In genomic region chr4:98254856-98255853, GRCm38 (mm10) we compare ENCODE assay signal across 9 mouse cellular contexts.
DNase-seq lines count a peak whose midpoint lies in the region; ATAC-seq and TF ChIP-seq lines count a peak whose summit lies in the region.
"Had no signal": no experiment of that assay in that cellular context is flagged by ENCODE, and none has a peak within 500 bp of the region (broad histone marks: within the 10 kb centered on the region; RNA-seq: fewer than 3 reads in every experiment).

No protein-coding gene starts in this region.

- H3K4me3 ChIP-seq in heart, postnatal 0 days (ENCODE audit: low read depth, low read length) = no peak overlapping the region
- no peak overlapping the region for H3K4me3 ChIP-seq in heart, embryonic 10.5 days
- H3K4me3 ChIP-seq in embryonic facial prominence, embryonic 12.5 days = no peak overlapping the region
- no peak overlapping the region for H3K4me3 ChIP-seq in intestine, embryonic 15.5 days (replicated peaks)
- H3K4me3 ChIP-seq: myocyte had no signal

- no peak for DNase-seq in heart, postnatal 0 days (ENCODE audit: low spot score)
- DNase-seq in heart, embryonic 10.5 days (ENCODE audit: low spot score) = no peak
- peak; percentile 63 for DNase-seq in adrenal gland, postnatal 14 days
- peak; percentile 12 to 14 for DNase-seq in layer of hippocampus, postnatal 36 days
- peak; percentile 81 for DNase-seq in retina, embryonic 14.5 days (ENCODE audit: low spot score)

- TF ChIP-seq CTCF in heart, postnatal 0 days (IDR thresholded peaks at IDR 0.05; ENCODE audit: low read depth) = peak; percentile 25; the same call in 1 of the 2 replicates

- H3K4me2 ChIP-seq in heart, postnatal 0 days (ENCODE audit: low read depth, low read length) = no peak overlapping the region
- no peak overlapping the region for H3K4me2 ChIP-seq in embryonic facial prominence, embryonic 12.5 days (replicated peaks)
- H3K4me2 ChIP-seq in intestine, embryonic 15.5 days (replicated peaks) = no peak overlapping the region

- H3K9me3 ChIP-seq in heart, postnatal 0 days (replicated peaks; ENCODE audit: control insufficient read depth, low read length) = 0 out of 2 replicates have a peak, but pooled peaks cover 4% of the 10 kb centered on the region
- H3K9me3 ChIP-seq in heart, embryonic 10.5 days = no peaks in the 10 kb centered on the region
- H3K9me3 ChIP-seq in embryonic facial prominence, embryonic 12.5 days = no peaks in the 10 kb centered on the region
- H3K9me3 ChIP-seq in intestine, embryonic 15.5 days = no peaks in the 10 kb centered on the region

- 70% methylated on average over 18 of the region's 18 CpGs for WGBS in heart, postnatal 0 days
- WGBS in heart, embryonic 10.5 days = 61% methylated on average over 18 of the region's 18 CpGs
- 57% methylated on average over 18 of the region's 18 CpGs for WGBS in embryonic facial prominence, embryonic 12.5 days
- 63% methylated on average over 18 of the region's 18 CpGs for WGBS in intestine, embryonic 15.5 days

- no peaks in the 10 kb centered on the region for H3K4me1 ChIP-seq in heart, postnatal 0 days (ENCODE audit: control insufficient read depth, insufficient read depth)
- no peaks in the 10 kb centered on the region for H3K4me1 ChIP-seq in heart, embryonic 10.5 days
- H3K4me1 ChIP-seq in embryonic facial prominence, embryonic 12.5 days = no peaks in the 10 kb centered on the region
- H3K4me1 ChIP-seq in intestine, embryonic 15.5 days (replicated peaks) = no peaks in the 10 kb centered on the region

- H3K27ac ChIP-seq in heart, postnatal 0 days (ENCODE audit: low read depth) = no peak overlapping the region
- H3K27ac ChIP-seq in heart, embryonic 10.5 days = no peak overlapping the region
- no peak overlapping the region for H3K27ac ChIP-seq in embryonic facial prominence, embryonic 12.5 days
- no peak overlapping the region for H3K27ac ChIP-seq in intestine, embryonic 15.5 days

- H3K9ac ChIP-seq in heart, postnatal 0 days (replicated peaks; ENCODE audit: low read depth, low read length) = no peak overlapping the region
- H3K9ac ChIP-seq in embryonic facial prominence, embryonic 12.5 days = no peak overlapping the region
- H3K9ac ChIP-seq in intestine, embryonic 15.5 days = no peak overlapping the region

- H3K36me3 ChIP-seq in heart, postnatal 0 days (replicated peaks; ENCODE audit: control insufficient read depth, insufficient read depth, low read length) = no peaks in the 10 kb centered on the region
- H3K36me3 ChIP-seq in heart, embryonic 10.5 days = no peaks in the 10 kb centered on the region
- H3K36me3 ChIP-seq in embryonic facial prominence, embryonic 12.5 days = no peaks in the 10 kb centered on the region
- no peaks in the 10 kb centered on the region for H3K36me3 ChIP-seq in intestine, embryonic 15.5 days

- TF ChIP-seq EP300 in heart, postnatal 0 days (IDR thresholded peaks at IDR 0.05; ENCODE audit: low read depth) = no peak

- ATAC-seq in heart, postnatal 0 days (ENCODE audit: insufficient read depth, low read depth) = no peak
- peak; percentile 76 for ATAC-seq in CD4-positive, CD25-positive, alpha-beta regulatory T cell, adult 4 months
- ATAC-seq in embryonic facial prominence, embryonic 12.5 days (ENCODE audit: insufficient number of reproducible peaks, insufficient read depth, low FRiP score, low TSS enrichment) = 0 out of 2 replicates have a peak, but pooled peaks have one; percentile 60
- no peak for ATAC-seq in intestine, embryonic 15.5 days

- H3K27me3 ChIP-seq in heart, postnatal 0 days (ENCODE audit: control insufficient read depth, insufficient read depth, low read length) = no peaks in the 10 kb centered on the region
- no peaks in the 10 kb centered on the region for H3K27me3 ChIP-seq in heart, embryonic 10.5 days (ENCODE audit: insufficient read depth, poor library complexity, severe bottlenecking)
- H3K27me3 ChIP-seq in embryonic facial prominence, embryonic 12.5 days = no peaks in the 10 kb centered on the region
- no peaks in the 10 kb centered on the region for H3K27me3 ChIP-seq in intestine, embryonic 15.5 days (replicated peaks)

Comparison
In these comparisons a context has a peak if more than half of its experiments do, and no peak if none do; other contexts are left out.
1. ATAC-seq: peak in CD4-positive, CD25-positive, alpha-beta regulatory T cell, adult 4 months (single experiment) and embryonic facial prominence, embryonic 12.5 days (single experiment); none in heart, postnatal 0 days (single experiment) and intestine, embryonic 15.5 days (single experiment).
2. DNase-seq: peak in adrenal gland, postnatal 14 days (single experiment), layer of hippocampus, postnatal 36 days (2 of 2) and retina, embryonic 14.5 days (single experiment); none in heart, postnatal 0 days (single experiment) and heart, embryonic 10.5 days (single experiment).